ENCODE assay signal across 8 mouse cellular contexts in the genomic region with DNA sequence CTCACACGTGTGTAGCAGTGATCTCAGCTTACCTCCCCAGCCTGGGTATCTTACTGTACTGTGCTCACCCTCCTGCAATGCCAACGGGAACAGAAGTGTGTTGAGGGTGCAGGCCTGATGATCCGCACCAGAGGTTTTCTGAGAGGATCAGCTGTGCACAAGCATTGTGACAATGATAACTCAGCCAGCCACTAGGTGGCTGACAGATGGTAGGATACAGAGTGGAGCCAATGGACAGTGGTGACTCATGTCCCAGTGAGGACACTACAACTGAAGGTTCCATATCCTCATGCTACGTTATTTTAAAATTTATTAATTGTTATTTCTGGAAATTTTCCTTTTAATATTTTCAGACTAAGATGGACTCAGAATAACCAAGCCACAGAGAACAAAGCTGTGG.
DNase-seq lines count a peak whose midpoint lies in the region; ATAC-seq and TF ChIP-seq lines count a peak whose summit lies in the region.

No protein-coding gene starts in this region.

- no peaks in the 10 kb centered on the region for H3K27me3 ChIP-seq in heart, adult 2 months (ENCODE audit: control insufficient read depth, insufficient read depth, low read length)
- no peaks in the 10 kb centered on the region for H3K27me3 ChIP-seq in midbrain, embryonic 11.5 days (ENCODE audit: control insufficient read depth, insufficient read depth, low read length)
- no peaks in the 10 kb centered on the region for H3K27me3 ChIP-seq in midbrain, embryonic 16.5 days (ENCODE audit: control insufficient read depth, insufficient read depth, low read depth, low read length)
- H3K27me3 ChIP-seq in stomach, postnatal 0 days (ENCODE audit: control insufficient read depth, insufficient read depth, low read length) = no peaks in the 10 kb centered on the region

- TF ChIP-seq CTCF in heart, adult 2 months (IDR thresholded peaks at IDR 0.05) = peak; percentile 60
- peak; percentile 66 for TF ChIP-seq CTCF in stomach, postnatal 0 days (IDR thresholded peaks at IDR 0.05; ENCODE audit: low read depth)

- H3K9me3 ChIP-seq in midbrain, embryonic 11.5 days (ENCODE audit: control insufficient read depth, low read length) = no peaks in the 10 kb centered on the region
- no peaks in the 10 kb centered on the region for H3K9me3 ChIP-seq in midbrain, embryonic 16.5 days (replicated peaks; ENCODE audit: control insufficient read depth, low read length, poor library complexity, severe bottlenecking)
- no peaks in the 10 kb centered on the region for H3K9me3 ChIP-seq in stomach, postnatal 0 days (ENCODE audit: control insufficient read depth, low read length)

- ATAC-seq in midbrain, embryonic 11.5 days (ENCODE audit: low FRiP score) = peak; percentile 52
- ATAC-seq in midbrain, embryonic 16.5 days = no peak
- ATAC-seq in granulocyte monocyte progenitor cell, adult 5-6 weeks (replicated peaks; ENCODE audit: poor library complexity, severe bottlenecking) = peak; percentile 50; the same call in 1 of the 2 replicates
- 0 out of 2 replicates have a peak, but pooled peaks have one; percentile 33 for ATAC-seq in stomach, postnatal 0 days (ENCODE audit: low FRiP score, low TSS enrichment)

- no peaks in the 10 kb centered on the region for H3K79me2 ChIP-seq in heart, adult 2 months (replicated peaks; ENCODE audit: control insufficient read depth, insufficient read depth, low read length)

- TF ChIP-seq POLR2A in heart, adult 2 months (IDR thresholded peaks at IDR 0.05; ENCODE audit: insufficient read depth, low read depth, low read length) = no peak

- WGBS in heart, adult 2 months = 75% methylated on average over 4 of the region's 4 CpGs
- WGBS in midbrain, embryonic 11.5 days = 70% methylated on average over 4 of the region's 4 CpGs
- 72% methylated on average over 4 of the region's 4 CpGs for WGBS in midbrain, embryonic 16.5 days
- WGBS in stomach, postnatal 0 days = 78% methylated on average over 4 of the region's 4 CpGs

- no peak for TF ChIP-seq EP300 in heart, adult 2 months (IDR thresholded peaks at IDR 0.05; ENCODE audit: insufficient read depth, low read depth, low read length)
- TF ChIP-seq EP300 in stomach, postnatal 0 days (optimal IDR thresholded peaks at IDR 0.05) = no peak

- H3K36me3 ChIP-seq in heart, adult 2 months (ENCODE audit: control insufficient read depth, insufficient read depth, low read length) = no peaks in the 10 kb centered on the region
- H3K36me3 ChIP-seq in midbrain, embryonic 11.5 days (ENCODE audit: control insufficient read depth, insufficient read depth, low read length) = no peaks in the 10 kb centered on the region
- H3K36me3 ChIP-seq in midbrain, embryonic 16.5 days (ENCODE audit: control insufficient read depth, insufficient read depth, low read length) = no peaks in the 10 kb centered on the region
- no peaks in the 10 kb centered on the region for H3K36me3 ChIP-seq in stomach, postnatal 0 days (ENCODE audit: control insufficient read depth, insufficient read depth, low read length)

- no peak overlapping the region for H3K9ac ChIP-seq in heart, adult 2 months (ENCODE audit: low read depth, low read length)
- no peak overlapping the region for H3K9ac ChIP-seq in midbrain, embryonic 11.5 days (ENCODE audit: low read length)
- no peak overlapping the region for H3K9ac ChIP-seq in midbrain, embryonic 16.5 days (ENCODE audit: low read depth, low read length)
- no peak overlapping the region for H3K9ac ChIP-seq in stomach, postnatal 0 days (ENCODE audit: low read length)

- no peaks in the 10 kb centered on the region for H3K4me1 ChIP-seq in heart, adult 2 months (ENCODE audit: control insufficient read depth, insufficient read depth, low read length)
- peaks cover 6% of the 10 kb centered on the region; the same call in 1 of the 2 replicates for H3K4me1 ChIP-seq in midbrain, embryonic 11.5 days (ENCODE audit: control insufficient read depth, insufficient read depth, low read length)
- peaks cover 2% of the 10 kb centered on the region; the same call in 1 of the 2 replicates for H3K4me1 ChIP-seq in midbrain, embryonic 16.5 days (ENCODE audit: control insufficient read depth, insufficient read depth, low read length)
- H3K4me1 ChIP-seq in stomach, postnatal 0 days (replicated peaks; ENCODE audit: control insufficient read depth, insufficient read depth) = no peaks in the 10 kb centered on the region

- H3K4me2 ChIP-seq in midbrain, embryonic 11.5 days = no peak overlapping the region
- no peak overlapping the region for H3K4me2 ChIP-seq in midbrain, embryonic 16.5 days (ENCODE audit: low read length)
- H3K4me2 ChIP-seq in stomach, postnatal 0 days (replicated peaks; ENCODE audit: low read depth) = no peak overlapping the region

- no peak for DNase-seq in heart, adult 2 months
- no peak for DNase-seq in heart, adult 11 months
- no peak for DNase-seq in midbrain, embryonic 11.5 days (ENCODE audit: low spot score, missing footprints)
- DNase-seq in stomach, postnatal 0 days (ENCODE audit: low spot score) = no peak
- DNase-seq in ovary, postnatal 14 days (ENCODE audit: low spot score) = no peak
- DNase-seq in left cerebral cortex, adult 11 months (ENCODE audit: low spot score) = no peak

- intact Hi-C loops in heart, adult 2 months (cut with DNase I) = no loop called here

- H3K4me3 ChIP-seq in heart, adult 2 months = no peak overlapping the region
- no peak overlapping the region for H3K4me3 ChIP-seq in midbrain, embryonic 11.5 days (ENCODE audit: low read depth, low read length)
- no peak overlapping the region for H3K4me3 ChIP-seq in midbrain, embryonic 16.5 days (ENCODE audit: low read depth, low read length)
- H3K4me3 ChIP-seq in stomach, postnatal 0 days (ENCODE audit: low read depth, low read length) = no peak overlapping the region

- H3K27ac ChIP-seq in heart, adult 2 months = no peak overlapping the region
- no peak overlapping the region for H3K27ac ChIP-seq in midbrain, embryonic 11.5 days (ENCODE audit: low read depth, low read length)
- H3K27ac ChIP-seq in midbrain, embryonic 16.5 days (ENCODE audit: low read length) = no peak overlapping the region
- no peak overlapping the region for H3K27ac ChIP-seq in stomach, postnatal 0 days (replicated peaks)
